Mouse (Mus musculus): Measurements from ENCODE around the gene Srgap3.
A peak's percentile ranks its signal among the peaks of the same experiment; 100 is the strongest.

The Srgap3 gene

GRCm38 (mm10) chr6:112857057-112857456 lies 90.0 kb downstream of the Srgap3 start:
- no peak for DNase-seq

- peak in 1 of 2 experiments; percentile 19 for DNase-seq
Observed at GRCm38 (mm10) chr6:112855183-112855582, 91.9 kb downstream of the Srgap3 start.

- no peak for DNase-seq
Observed at GRCm38 (mm10) chr6:112852261-112853235, 94.5 kb downstream of the Srgap3 start.

- DNase-seq: no peak
Observed at GRCm38 (mm10) chr6:112850745-112851144, 96.3 kb downstream of the Srgap3 start.

- no peak for DNase-seq
Observed at GRCm38 (mm10) chr6:112848629-112849180, 98.4 kb downstream of the Srgap3 start.

- no peak for DNase-seq
Observed at GRCm38 (mm10) chr6:112846863-112847262, 100.2 kb downstream of the Srgap3 start.

- DNase-seq: no peak
Observed at GRCm38 (mm10) chr6:112842426-112842825, 104.6 kb downstream of the Srgap3 start.

GRCm38 (mm10) chr6:112840400-112840799 lies 106.7 kb downstream of the Srgap3 start:
- DNase-seq: no peak

GRCm38 (mm10) chr6:112839391-112839790 lies 107.7 kb downstream of the Srgap3 start:
- DNase-seq: no peak

- no peak for DNase-seq
Observed at GRCm38 (mm10) chr6:112838879-112839278, 108.2 kb downstream of the Srgap3 start.

- no peak for DNase-seq
Observed at GRCm38 (mm10) chr6:112836712-112837111, 110.4 kb downstream of the Srgap3 start.

GRCm38 (mm10) chr6:112835413-112835812 lies 111.7 kb downstream of the Srgap3 start:
- DNase-seq: no peak

- DNase-seq: no peak
Observed at GRCm38 (mm10) chr6:112834430-112834829, 112.6 kb downstream of the Srgap3 start.

GRCm38 (mm10) chr6:112833763-112834162 lies 113.3 kb downstream of the Srgap3 start:
- DNase-seq: no peak

GRCm38 (mm10) chr6:112829196-112829595 lies 117.9 kb downstream of the Srgap3 start:
- DNase-seq: no peak

- no peak for DNase-seq
Observed at GRCm38 (mm10) chr6:112828420-112828819, 118.6 kb downstream of the Srgap3 start.

GRCm38 (mm10) chr6:112825657-112826056 lies 121.4 kb downstream of the Srgap3 start:
- DNase-seq: no peak

- DNase-seq: no peak
Observed at GRCm38 (mm10) chr6:112823096-112823495, 124.0 kb downstream of the Srgap3 start.

- DNase-seq: no peak
Observed at GRCm38 (mm10) chr6:112820298-112820992, 126.6 kb downstream of the Srgap3 start.

- no peak for DNase-seq
Observed at GRCm38 (mm10) chr6:112818403-112818901, 128.6 kb downstream of the Srgap3 start.

GRCm38 (mm10) chr6:112815604-112816003 lies 131.5 kb downstream of the Srgap3 start:
- DNase-seq: no peak

GRCm38 (mm10) chr6:112814525-112815086 lies 132.5 kb downstream of the Srgap3 start:
- no peak for DNase-seq

GRCm38 (mm10) chr6:112812884-112813283 lies 134.2 kb downstream of the Srgap3 start:
- no peak for DNase-seq

All from lung, adult 18-20 months (tissue).